Mouse (Mus musculus) heart, embryonic 13.5 days (tissue): ENCODE data around the gene Pced1b. TPM values are rescaled to one million over a fixed set of nuclear protein-coding genes. Genes with fewer than 3 reads are reported as not detected.

Experiments used
- ATAC-seq: fragments of 200-750 bp; cut with Nextera tagmentation; 2 replicates; pipeline ENCODE4 v1.8.0; 2017; ENCODE audit warnings: moderate TSS enrichment; ENCODE audit not compliant: insufficient number of reproducible peaks, low FRiP score, low TSS enrichment; ENCODE audit errors: extremely low read depth
- H3K27ac ChIP-seq: fragments of 300-500 bp; sonication (generic); replicated peaks from 2 replicates; pipeline ENCODE4 v1.5.1; 2015; ENCODE audit warnings: moderate library complexity, mild to moderate bottlenecking, inconsistent platforms
- H3K27me3 ChIP-seq: fragments of 300-500 bp; sonication (generic); replicated peaks from 2 replicates; pipeline ENCODE4 v1.6.1; 2015; ENCODE audit warnings: mild to moderate bottlenecking, inconsistent platforms
- H3K36me3 ChIP-seq: fragments of 300-500 bp; sonication (generic); 2 replicates; pipeline ENCODE4 v1.6.1; 2015; ENCODE audit warnings: mild to moderate bottlenecking, inconsistent platforms
- H3K4me1 ChIP-seq: fragments of 300-500 bp; sonication (generic); 2 replicates; pipeline ENCODE4 v1.6.1; 2015; ENCODE audit warnings: inconsistent platforms
- H3K4me2 ChIP-seq: fragments of 300-500 bp; sonication (generic); 2 replicates; pipeline ENCODE4 v1.6.1; 2015; ENCODE audit warnings: inconsistent platforms, mild to moderate bottlenecking, moderate library complexity
- H3K4me3 ChIP-seq: fragments of 300-500 bp; sonication (generic); 2 replicates; pipeline ENCODE4 v1.5.1; 2015; ENCODE audit warnings: moderate library complexity, mild to moderate bottlenecking, inconsistent platforms
- H3K9ac ChIP-seq: fragments of 300-500 bp; sonication (generic); 2 replicates; pipeline ENCODE4 v1.6.1; 2015; ENCODE audit warnings: inconsistent platforms, mild to moderate bottlenecking, moderate library complexity
- H3K9me3 ChIP-seq: fragments of 300-500 bp; sonication (generic); 2 replicates; pipeline ENCODE4 v1.6.1; 2016; ENCODE audit warnings: inconsistent platforms
- WGBS: fragments of 180-500 bp; shearing (Covaris S2); methylation state at CpG from one replicate; pipeline ENCODE4 v1.1.7; 2015; ENCODE audit warnings: mixed read lengths; 5-methylcytosine and 5-hydroxymethylcytosine counted together
- polyA plus RNA-seq: library from polyadenylated mRNA; unstranded; fragments of >200 nt; fragmentation: Nextera tagmentation; extraction: Ambion mirVana; gene quantifications from 2 replicates; pipeline ENCODE4 v1.2.1, GENCODE M21; 2015

Gene Pced1b
- polyA plus RNA-seq, 1 experiment from 2014 or later, result 2.5 TPM

- no peaks in the 10 kb centered on the region for H3K9me3 ChIP-seq
- no peaks in the 10 kb centered on the region for H3K36me3 ChIP-seq
- 83% methylated on average over 4 of the region's 4 CpGs for WGBS
- no peaks in the 10 kb centered on the region for H3K4me1 ChIP-seq
- H3K27ac ChIP-seq, result no peak overlapping the region
- H3K4me2 ChIP-seq, result no peak overlapping the region
- H3K9ac ChIP-seq, result no peak overlapping the region
- no peak overlapping the region for H3K4me3 ChIP-seq
- H3K27me3 ChIP-seq, result no peaks in the 10 kb centered on the region
- no peak for ATAC-seq
Measured at GRCm38 (mm10) chr15:97389577-97389976, 142.7 kb downstream of the Pced1b start.

GRCm38 (mm10) chr15:97390778-97391177 is 143.9 kb downstream of the Pced1b start:
- ATAC-seq, result no peak
- no peak overlapping the region for H3K27ac ChIP-seq
- no peak overlapping the region for H3K9ac ChIP-seq
- no peaks in the 10 kb centered on the region for H3K36me3 ChIP-seq
- WGBS, result 92% methylated on average over 2 of the region's 2 CpGs
- H3K9me3 ChIP-seq, result no peaks in the 10 kb centered on the region
- H3K27me3 ChIP-seq, result no peaks in the 10 kb centered on the region
- H3K4me2 ChIP-seq, result no peak overlapping the region
- no peaks in the 10 kb centered on the region for H3K4me1 ChIP-seq
- no peak overlapping the region for H3K4me3 ChIP-seq

- Histone ChIP-seq H3K27ac (no peak overlapping the region), H3K4me1 (no peaks in the 10 kb centered on the region), H3K4me2 (no peak overlapping the region), H3K36me3 (no peaks in the 10 kb centered on the region), H3K27me3 (no peaks in the 10 kb centered on the region), H3K9me3 (no peaks in the 10 kb centered on the region), H3K9ac (no peak overlapping the region), H3K4me3 (no peak overlapping the region)
- no peak for ATAC-seq
- 94% methylated on average over 2 of the region's 2 CpGs for WGBS
Measured at GRCm38 (mm10) chr15:97391436-97391835, 144.5 kb downstream of the Pced1b start.

- ATAC-seq, result no peak
- 66% methylated on average over 12 of the region's 12 CpGs for WGBS
Measured at GRCm38 (mm10) chr15:97394561-97394960, 147.7 kb downstream of the Pced1b start.

GRCm38 (mm10) chr15:97396586-97397299 is 149.8 kb downstream of the Pced1b start:
- Histone ChIP-seq H3K4me1 (no peaks in the 10 kb centered on the region), H3K4me2 (no peak overlapping the region), H3K27ac (no peak overlapping the region), H3K36me3 (no peaks in the 10 kb centered on the region), H3K4me3 (no peak overlapping the region), H3K27me3 (no peaks in the 10 kb centered on the region), H3K9me3 (no peaks in the 10 kb centered on the region), H3K9ac (no peak overlapping the region)
- ATAC-seq, result no peak
- 82% methylated on average over 4 of the region's 4 CpGs for WGBS

More at GRCm38 (mm10) chr15:97394561-97394960, 147.7 kb downstream of the Pced1b start:
- no peak overlapping the region for H3K4me2 ChIP-seq
- H3K4me1 ChIP-seq, result no peaks in the 10 kb centered on the region
- H3K4me3 ChIP-seq, result no peak overlapping the region
- H3K9ac ChIP-seq, result no peak overlapping the region
- H3K9me3 ChIP-seq, result no peaks in the 10 kb centered on the region
- H3K27me3 ChIP-seq, result no peaks in the 10 kb centered on the region
- no peaks in the 10 kb centered on the region for H3K36me3 ChIP-seq
- no peak overlapping the region for H3K27ac ChIP-seq

GRCm38 (mm10) chr15:97397793-97398192 is 150.9 kb downstream of the Pced1b start:
- Histone ChIP-seq H3K9me3 (no peaks in the 10 kb centered on the region), H3K27me3 (no peaks in the 10 kb centered on the region), H3K4me3 (no peak overlapping the region), H3K4me1 (no peaks in the 10 kb centered on the region), H3K4me2 (no peak overlapping the region), H3K27ac (no peak overlapping the region), H3K36me3 (no peaks in the 10 kb centered on the region), H3K9ac (no peak overlapping the region)
- no peak for ATAC-seq
- WGBS, result 61% methylated on average over 2 of the region's 2 CpGs

GRCm38 (mm10) chr15:97400866-97401265 is 154.0 kb downstream of the Pced1b start:
- H3K4me1 ChIP-seq, result no peaks in the 10 kb centered on the region
- no peak overlapping the region for H3K9ac ChIP-seq
- WGBS, result 92% methylated on average over 6 of the region's 6 CpGs
- H3K4me3 ChIP-seq, result no peak overlapping the region
- H3K9me3 ChIP-seq, result no peaks in the 10 kb centered on the region
- ATAC-seq, result no peak
- H3K36me3 ChIP-seq, result no peaks in the 10 kb centered on the region
- no peaks in the 10 kb centered on the region for H3K27me3 ChIP-seq
- no peak overlapping the region for H3K27ac ChIP-seq
- no peak overlapping the region for H3K4me2 ChIP-seq

GRCm38 (mm10) chr15:97404483-97404882 is 157.6 kb downstream of the Pced1b start:
- Histone ChIP-seq H3K4me2 (no peak overlapping the region), H3K27me3 (0 out of 2 replicates have a peak, but pooled peaks cover 9% of the 10 kb centered on the region), H3K4me1 (no peaks in the 10 kb centered on the region), H3K9ac (no peak overlapping the region), H3K9me3 (no peaks in the 10 kb centered on the region), H3K27ac (no peak overlapping the region), H3K4me3 (no peak overlapping the region), H3K36me3 (no peaks in the 10 kb centered on the region)
- ATAC-seq, result no peak
- 46% methylated on average over 8 of the region's 8 CpGs for WGBS

GRCm38 (mm10) chr15:97404998-97405397 is 158.1 kb downstream of the Pced1b start:
- Histone ChIP-seq H3K36me3 (no peaks in the 10 kb centered on the region), H3K27ac (no peak overlapping the region), H3K4me1 (no peaks in the 10 kb centered on the region), H3K4me3 (no peak overlapping the region), H3K4me2 (no peak overlapping the region), H3K27me3 (0 out of 2 replicates have a peak, but pooled peaks cover 9% of the 10 kb centered on the region), H3K9me3 (no peaks in the 10 kb centered on the region), H3K9ac (no peak overlapping the region)
- WGBS, result 57% methylated on average over 7 of the region's 7 CpGs
- ATAC-seq, result no peak

GRCm38 (mm10) chr15:97406105-97406504 is 159.2 kb downstream of the Pced1b start:
- H3K4me2 ChIP-seq, result no peak overlapping the region
- 77% methylated on average over 6 of the region's 6 CpGs for WGBS
- H3K36me3 ChIP-seq, result no peaks in the 10 kb centered on the region
- H3K27ac ChIP-seq, result no peak overlapping the region
- H3K27me3 ChIP-seq, result 0 out of 2 replicates have a peak, but pooled peaks cover 9% of the 10 kb centered on the region
- H3K4me1 ChIP-seq, result no peaks in the 10 kb centered on the region
- no peak overlapping the region for H3K4me3 ChIP-seq
- no peaks in the 10 kb centered on the region for H3K9me3 ChIP-seq
- ATAC-seq, result no peak
- H3K9ac ChIP-seq, result no peak overlapping the region

GRCm38 (mm10) chr15:97407496-97408454 is 160.9 kb downstream of the Pced1b start:
- no peak overlapping the region for H3K9ac ChIP-seq
- H3K4me1 ChIP-seq, result no peaks in the 10 kb centered on the region
- 0 out of 2 replicates have a peak, but pooled peaks cover 2% of the 10 kb centered on the region for H3K9me3 ChIP-seq
- H3K4me2 ChIP-seq, result no peak overlapping the region
- no peak overlapping the region for H3K4me3 ChIP-seq
- no peak for ATAC-seq
- H3K36me3 ChIP-seq, result no peaks in the 10 kb centered on the region
- 0 out of 2 replicates have a peak, but pooled peaks cover 9% of the 10 kb centered on the region for H3K27me3 ChIP-seq
- H3K27ac ChIP-seq, result no peak overlapping the region
- WGBS, result 55% methylated on average over 17 of the region's 17 CpGs
